Mouse (Mus musculus): ENCODE data around the gene Sult1c1.
"Not testable (repeated sequence)": the region's sequence is repeated elsewhere in the genome, so short reads cannot be mapped to it uniquely, and the experiment has no call there.

Gene Sult1c1

DNA sequence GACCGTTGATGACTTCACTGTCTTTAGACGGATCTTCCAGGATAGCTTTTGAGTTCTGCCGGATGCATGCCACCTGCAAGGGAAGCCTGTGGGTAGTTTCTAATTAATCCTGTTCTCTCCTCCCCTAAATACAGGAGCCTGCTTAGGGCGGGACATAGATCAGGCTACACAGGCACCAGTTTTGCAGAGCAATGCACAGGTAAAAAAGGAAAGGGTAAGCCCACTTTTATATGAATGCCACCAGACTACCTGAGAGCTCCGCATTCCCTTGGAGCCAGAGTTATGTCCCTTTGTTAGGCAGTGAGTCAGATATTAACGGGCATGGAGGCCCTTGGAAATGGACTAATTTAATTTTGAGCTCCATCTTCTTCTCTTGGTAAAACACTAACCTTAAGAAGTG is at the start of gene Sult1c1:
Gene Sult1c1, minus strand, starts transcription at position 101 of the 400 bp plus-strand sequence.
- DNase-seq (ENCODE audit: low read depth), result no peak

DNA sequence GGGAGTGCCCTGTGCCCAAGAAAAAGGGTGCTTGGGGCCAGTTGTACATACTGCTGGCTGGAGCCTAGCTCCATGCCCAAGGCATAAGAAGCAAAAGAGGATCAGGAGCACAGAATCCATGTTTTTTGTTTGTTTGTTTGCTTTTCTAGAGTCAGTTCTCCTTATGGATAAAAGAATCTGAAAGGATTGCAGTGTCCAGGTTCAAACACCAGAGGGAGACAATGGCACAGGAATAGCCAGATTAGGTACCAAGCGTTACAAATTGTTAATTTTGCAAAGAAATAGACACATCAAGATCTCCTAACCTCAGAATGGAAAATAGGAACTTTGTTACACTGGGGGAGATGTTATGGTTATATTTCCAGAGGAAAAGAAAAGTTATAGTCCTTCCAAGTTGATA is 23.7 kb upstream of the Sult1c1 start:
- no peak for DNase-seq (ENCODE audit: low read depth)

DNA sequence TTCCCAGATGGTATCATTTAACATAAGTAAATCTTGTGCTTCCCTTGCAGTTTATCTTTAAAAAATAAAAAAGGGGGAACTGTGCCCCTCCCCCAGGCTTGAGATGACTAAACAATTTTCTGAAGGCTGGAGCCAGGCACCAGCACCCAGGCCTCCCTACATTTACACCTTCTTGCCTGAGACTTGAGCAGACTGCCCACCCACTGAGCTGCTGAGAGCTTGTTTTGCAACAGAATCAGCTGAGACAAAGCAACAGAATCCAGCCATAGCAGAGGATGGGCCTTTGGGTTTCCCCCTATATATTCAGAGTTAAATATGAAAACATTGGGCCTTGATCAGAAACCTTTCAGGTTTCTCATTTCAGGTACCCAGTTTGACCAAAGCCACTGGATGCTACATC is 20.7 kb upstream of the Sult1c1 start:
- no peak for DNase-seq (ENCODE audit: low read depth)

DNA sequence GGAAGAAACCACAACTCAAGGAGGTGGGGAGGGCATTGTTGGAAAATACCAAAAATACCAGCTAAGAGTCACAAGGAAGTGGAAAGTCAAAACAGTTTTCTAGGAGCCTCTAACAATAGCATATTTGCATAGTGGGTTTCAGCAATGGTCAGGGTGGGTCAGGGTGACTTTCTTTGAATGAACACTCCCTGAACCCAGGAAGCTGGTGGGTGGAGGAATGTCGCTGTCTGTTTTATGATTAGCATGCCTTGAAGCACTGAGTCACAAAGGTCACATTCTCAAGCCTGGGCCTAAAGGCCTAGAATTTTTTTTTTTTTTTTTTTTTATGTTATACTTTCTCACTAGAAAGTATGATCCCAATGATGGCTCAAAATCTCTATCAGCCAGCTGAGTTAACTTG is 20.1 kb upstream of the Sult1c1 start:
- not testable (repeated sequence) for DNase-seq (ENCODE audit: low read depth)

DNA sequence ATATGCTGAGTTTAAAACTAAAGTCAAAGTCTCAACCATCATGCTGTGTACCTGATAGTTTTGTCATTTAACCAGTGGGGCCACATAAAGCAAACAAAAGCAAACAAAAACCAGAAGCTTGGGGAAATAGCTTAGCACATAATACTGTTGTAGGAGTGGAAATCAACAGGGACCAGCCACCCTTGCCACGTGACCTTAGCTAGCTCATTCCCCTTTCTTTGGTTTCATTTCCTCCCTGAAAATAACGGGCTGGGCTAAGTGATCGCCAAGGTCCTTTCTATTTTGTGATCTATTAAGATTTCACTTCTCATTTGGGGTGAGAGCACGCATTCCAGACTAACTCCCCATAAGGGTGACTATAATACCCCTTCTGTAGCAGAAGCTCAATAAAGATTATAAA is 13.0 kb upstream of the Sult1c1 start:
- no peak for DNase-seq (ENCODE audit: low read depth)

DNA sequence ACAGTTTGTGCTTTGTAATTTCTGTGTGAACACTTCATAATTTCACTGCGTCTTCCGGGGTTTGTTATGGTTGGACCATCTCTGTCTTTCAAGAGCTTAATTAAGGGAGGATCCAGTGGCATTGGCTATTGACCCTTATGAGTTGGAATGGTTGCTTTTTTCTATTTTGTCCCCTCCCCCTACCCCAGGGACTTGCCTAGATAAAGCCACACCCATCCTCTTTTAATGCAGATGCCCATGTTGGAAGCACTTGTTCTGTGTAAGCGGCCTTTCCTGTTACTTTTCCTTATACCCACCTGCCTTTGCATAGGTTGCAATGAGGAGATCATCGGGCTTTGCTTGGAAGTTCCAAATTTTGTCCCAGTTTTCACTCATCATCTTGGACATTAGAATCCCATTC is 16.9 kb downstream of the Sult1c1 start:
- DNase-seq (ENCODE audit: low read depth), result no peak

DNA sequence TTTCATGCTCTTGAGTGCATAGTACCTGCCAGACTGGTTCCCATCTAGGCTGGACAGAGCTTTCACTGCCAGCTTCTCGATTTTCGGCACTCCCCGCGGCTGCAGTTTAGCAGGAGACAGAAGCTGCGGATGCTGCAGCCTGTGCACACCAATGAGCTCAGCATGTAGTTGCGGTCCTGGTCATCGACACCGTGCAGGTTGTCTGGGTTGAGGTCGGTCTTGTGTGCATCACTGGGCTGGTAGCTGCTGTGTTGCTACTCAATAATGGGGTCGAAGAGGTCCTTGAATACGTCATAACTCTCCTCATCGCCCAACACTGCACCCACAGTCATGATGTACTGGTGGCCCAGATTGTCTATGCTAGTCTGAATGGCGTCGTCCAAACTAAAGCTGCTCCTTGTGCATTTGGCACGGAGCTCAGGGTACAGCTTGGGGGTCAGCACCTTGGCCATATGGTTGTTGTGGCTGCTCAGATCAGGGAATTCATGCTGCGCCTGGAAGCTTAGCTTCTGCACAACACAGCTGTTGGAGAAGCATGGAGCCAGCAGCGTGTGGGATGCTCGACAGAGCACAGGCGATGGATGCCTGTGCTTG is 48.8 kb downstream of the Sult1c1 start:
- no peak for DNase-seq (ENCODE audit: low read depth)

DNA sequence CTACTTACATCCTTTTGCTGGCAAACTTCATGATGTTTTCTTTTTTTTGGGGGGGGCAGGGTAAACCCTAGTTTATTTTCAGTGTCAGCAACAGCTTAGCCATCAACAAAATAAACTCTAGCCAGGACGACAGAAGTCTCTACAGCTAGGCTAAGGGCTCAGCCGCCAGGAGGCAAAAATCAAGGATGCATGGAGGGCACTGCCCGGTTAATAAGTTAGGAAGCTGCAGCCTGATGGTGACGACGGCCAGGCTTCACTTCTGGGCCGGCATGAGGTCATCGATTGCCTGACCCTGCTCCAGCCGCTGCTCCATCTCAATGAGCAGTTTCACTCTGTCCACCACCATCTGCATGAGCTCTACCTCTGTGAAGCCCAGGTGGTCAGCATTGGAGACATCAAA is 49.7 kb downstream of the Sult1c1 start:
- DNase-seq (ENCODE audit: low read depth), result no peak

Data from naive thymus-derived CD4-positive, alpha-beta T cell, adult 2 months (primary cell).